Mouse (Mus musculus) skeletal muscle tissue, adult 2 months (tissue): Measurements from ENCODE around the gene Disc1.

Source experiments
- DNase-seq: peaks from one replicate; pipeline ENCODE4 v3.0.0-alpha.2; 2012; ENCODE audit warnings: low read depth, low spot score

Disc1 gene

DNA sequence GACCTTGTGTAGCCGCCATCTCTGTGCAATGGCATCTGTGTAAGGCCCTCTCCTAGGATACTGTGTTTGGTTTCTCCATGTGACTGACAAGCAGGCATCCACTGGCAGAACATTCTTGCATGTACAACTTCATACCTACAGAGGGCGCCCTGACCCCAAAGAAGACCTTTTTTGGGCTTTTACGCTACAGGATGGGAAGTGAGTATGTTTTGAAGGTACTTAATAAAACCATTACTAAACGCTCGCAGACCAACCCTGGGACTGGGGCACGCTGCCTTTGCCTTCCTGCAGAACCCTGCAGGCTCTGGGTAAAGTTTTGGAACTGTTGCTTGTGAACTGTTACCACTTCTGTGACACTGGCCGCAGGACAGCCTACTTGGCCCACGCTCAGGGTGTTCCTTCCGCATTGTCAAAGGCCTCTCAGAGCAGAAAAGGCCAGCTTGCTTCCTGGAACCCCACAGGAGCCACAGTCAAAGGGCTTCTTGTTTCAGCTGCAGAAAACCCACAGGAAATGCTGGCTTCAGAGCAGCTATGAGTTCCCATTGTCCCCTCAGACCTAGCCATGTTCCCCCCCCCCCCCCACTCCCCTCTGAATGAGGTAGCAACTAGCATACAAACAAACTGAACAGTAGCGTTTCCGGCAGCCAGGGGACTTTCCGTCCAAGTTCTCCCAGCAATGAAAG is 13.1 kb downstream of the Disc1 start:
- DNase-seq: peak; percentile 61

DNA sequence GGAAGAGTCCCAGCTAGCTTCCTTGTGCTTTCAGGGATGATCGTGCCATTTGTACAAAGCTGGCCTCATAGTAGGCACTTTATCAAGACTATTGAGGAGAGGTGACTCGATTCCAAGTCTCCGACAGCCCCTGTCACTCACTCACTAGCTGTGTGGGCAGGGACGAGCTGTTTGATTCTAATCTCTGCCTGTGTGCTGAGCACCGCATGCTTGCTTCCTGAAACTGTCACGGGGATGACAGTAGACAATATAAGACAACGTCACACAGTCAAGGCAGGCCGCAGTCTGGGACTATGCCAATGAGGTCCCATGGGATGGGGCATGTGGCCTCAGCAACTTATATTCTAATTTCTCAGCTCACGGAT is 13.6 kb downstream of the Disc1 start:
- no peak for DNase-seq

DNA sequence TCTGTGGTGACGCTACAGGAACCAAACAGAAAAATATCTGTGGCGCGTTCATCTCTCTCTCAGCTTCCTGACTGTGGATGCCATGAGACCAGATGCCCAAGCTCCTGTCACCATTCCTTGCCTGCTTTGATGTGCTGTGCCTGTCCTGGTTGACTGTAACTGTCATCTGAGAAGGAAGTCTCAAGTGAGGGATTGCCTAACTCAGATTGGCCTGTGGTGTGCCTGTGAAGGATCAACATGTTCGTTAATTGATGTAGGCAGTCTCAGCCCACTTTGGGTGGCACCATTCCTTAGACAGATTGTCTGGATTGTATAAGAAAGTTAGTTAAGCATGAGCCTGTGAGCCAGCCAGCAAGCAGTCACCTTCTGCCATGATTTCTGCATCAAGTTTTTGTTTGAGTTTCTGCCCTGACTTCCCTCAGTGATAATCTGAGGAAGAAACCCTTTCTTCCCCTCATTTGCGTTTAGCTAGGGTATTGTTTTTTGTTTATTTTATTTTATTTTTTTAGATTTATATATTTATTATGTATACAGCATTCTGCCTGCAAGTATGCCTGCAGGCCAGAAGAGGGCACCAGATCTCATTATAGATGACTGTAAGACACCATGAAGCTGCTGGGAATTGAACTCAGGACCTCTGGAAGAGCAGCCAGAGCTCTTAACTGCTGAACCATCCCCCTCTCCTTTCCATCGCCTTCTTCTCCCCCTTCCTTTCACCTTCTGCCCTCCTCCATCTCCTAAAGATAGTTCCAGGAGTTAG is 14.3 kb downstream of the Disc1 start:
- DNase-seq: no peak

DNA sequence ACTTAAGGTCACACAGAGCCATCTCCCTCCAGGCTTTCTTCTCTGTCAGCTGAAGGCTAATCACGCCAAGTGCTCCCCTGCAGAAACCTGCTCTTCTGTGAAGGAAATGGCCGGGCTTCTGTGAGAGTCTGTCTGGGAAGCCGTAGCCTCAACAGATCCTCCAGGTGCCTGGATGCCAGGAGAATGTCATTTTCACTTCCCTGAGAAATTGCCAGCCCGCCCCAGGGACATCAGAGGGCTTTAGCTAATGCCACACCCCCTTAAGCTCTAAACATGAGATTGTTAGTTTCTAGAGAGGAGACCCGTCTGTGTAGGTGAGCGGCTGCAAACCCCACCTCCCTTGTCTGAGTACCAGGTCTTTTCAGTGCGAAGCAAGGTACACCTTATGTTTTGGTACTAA is 15.3 kb downstream of the Disc1 start:
- no peak for DNase-seq

DNA sequence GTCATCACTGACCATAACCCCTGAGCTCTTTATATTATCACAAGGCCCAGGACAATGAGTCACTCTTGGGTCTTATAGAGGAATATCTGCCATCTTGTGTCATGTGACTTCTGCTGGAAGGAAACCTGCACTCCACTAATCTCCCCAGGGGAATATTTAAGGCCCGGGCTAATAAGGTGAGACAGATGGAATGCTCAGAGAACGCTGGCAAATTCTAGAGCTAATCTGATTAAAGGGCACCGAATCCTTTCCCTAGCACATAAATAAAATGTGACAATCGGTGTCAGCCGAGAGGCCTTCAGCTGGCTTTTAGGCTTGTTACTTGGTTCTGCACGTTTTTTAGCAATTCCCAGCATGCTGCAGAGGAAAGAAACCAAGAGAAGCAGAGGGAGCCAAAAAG is 15.7 kb downstream of the Disc1 start:
- no peak for DNase-seq

DNA sequence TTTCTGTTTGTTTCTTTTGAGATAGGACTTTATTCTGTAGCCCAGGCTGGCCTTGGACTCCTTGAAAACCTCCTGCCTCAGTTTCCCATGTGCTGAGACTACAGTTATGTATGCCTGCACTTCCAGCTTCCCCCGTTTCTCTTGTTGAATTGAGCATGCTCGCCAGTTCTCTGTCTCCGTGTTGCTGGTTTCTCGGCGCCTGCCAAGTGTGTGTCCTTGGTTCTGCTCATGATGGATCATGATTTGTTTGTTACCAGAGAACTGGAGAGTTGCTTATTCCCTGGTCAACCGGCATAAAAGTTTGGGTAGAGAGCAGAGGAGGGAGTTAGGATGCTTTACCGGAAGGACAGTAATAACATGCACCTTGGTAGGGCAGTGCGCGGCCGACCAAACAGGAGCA is 20.1 kb downstream of the Disc1 start:
- DNase-seq: no peak

DNA sequence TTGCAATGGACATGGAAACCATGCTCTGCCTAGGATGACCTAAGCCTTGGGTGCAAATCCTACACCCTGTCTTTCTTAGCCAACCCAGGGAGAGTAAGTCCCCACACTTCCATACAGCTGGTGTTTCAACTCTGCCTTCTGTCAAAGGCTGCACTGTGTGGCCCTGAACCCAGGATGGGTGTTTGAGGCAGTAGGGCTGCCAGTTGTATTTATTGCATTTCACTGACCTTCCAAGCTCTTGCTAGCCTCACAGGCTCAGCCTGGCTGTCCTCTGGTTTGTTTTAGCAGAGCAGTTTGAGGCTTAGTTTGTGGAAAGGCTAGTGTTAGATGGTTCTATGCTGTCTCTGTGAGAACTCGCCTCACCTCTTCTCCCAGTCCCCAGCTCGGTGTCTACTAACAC is 20.6 kb downstream of the Disc1 start:
- no peak for DNase-seq

DNA sequence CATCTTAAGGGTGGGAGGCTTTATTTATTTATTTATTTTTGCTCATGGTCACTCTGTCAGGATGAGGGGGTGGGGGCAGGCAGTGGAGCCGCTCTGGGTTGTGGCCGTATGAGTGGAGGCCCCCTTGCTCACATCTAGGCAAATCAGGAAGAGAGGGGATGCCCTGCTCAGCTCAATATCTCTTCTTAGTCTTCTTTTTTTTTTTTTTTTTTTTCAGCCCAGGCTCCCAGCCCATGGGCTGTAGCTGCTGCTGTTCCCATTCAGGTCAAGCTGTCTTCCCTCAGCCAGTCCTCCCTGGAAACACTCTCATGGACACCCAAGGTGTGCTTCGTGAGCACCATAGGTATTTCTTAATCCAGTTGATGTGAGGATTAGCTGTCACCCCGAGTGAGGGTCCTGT is 21.4 kb downstream of the Disc1 start:
- no peak for DNase-seq

DNA sequence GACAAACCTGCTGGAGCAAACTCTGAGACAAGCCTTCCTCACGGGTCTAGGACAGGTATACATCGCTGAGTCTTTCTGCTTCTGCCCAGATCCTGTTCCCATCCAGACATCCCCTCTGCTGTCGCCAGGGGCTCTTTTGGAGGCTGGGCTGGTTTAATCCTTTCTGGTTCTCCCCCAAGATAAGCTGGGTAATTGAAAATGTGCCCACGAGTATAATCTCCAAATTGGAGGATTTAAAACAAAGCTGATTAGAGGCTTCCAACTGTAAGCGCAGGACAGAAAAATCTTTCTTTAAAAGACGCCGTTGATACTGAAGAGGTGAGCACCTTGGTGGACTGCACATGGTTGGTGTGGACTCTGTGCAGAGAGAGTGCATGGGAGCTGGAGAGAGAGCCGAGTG is 23.3 kb downstream of the Disc1 start:
- no peak for DNase-seq

DNA sequence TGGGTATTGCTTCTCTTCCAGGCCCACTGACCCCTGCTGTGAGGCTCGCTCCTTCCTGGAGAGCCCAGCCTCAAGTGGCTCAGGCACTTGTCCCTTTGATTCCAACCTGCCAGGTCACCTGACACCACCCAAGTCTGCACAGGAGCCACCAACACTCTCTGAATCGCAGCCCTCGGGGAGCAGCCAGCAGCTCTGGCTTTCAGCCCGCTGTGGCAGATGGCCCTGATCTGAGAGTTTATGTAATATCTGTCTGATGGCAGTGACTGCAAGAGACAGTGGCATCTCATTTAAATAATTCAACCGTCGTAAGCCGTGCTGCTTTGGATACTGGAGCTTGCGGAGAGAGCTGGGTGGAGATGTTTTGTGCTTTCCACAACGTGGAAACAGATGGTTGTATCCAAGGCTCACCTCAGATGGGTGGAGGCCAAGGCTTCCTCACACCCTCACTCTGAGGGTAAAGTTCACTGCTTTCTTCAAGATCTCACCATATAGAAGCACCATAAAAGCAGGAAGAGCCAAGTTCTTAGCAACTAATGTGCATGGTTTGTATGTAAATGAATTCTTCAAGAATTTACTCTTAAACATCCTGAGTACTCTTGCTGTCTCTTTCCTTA is 24.9 kb downstream of the Disc1 start:
- DNase-seq: peak; percentile 88

DNA sequence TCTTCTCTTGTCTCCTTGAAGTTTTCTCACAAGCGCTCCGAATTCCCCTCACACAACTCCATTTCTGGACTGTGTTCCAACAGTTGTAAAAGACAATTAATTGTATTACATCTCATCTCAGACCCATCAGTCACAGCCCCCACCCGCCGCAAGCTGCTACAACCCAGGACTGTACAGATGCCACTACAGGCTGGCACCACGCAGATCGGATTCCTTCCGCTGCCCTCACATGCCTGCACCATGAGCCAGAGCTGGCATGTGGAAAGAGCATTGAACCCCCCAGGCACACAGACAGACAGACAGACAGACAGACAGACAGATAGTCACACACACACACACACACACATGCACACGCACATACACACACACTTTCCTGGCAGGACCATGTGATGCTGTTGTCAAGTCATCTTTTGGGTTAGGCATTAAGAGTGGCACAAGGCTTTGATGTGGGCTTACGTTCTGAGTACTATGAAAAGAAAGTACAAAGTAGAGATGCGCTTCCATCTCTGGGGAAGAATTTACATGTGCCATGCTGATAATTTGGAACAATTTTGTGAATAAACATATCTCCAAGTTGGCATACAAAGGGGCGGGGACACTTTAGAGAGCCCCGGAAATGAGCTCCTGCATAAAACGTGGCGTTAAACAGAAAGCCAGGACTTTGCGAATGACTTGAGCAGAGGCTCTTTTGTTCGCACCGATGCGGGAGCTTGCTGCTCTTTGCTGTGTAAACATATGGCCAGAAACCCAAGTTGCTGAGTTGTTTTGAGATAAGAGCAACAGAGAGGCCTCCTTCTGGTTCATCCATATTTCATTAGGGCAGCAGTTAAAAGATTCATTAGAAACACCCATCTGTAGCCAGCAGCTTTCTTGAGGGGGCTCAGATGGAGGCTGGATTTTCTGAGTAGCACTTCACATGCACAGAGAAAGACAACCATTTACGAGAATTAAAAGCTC is 26.7 kb downstream of the Disc1 start:
- DNase-seq: no peak

DNA sequence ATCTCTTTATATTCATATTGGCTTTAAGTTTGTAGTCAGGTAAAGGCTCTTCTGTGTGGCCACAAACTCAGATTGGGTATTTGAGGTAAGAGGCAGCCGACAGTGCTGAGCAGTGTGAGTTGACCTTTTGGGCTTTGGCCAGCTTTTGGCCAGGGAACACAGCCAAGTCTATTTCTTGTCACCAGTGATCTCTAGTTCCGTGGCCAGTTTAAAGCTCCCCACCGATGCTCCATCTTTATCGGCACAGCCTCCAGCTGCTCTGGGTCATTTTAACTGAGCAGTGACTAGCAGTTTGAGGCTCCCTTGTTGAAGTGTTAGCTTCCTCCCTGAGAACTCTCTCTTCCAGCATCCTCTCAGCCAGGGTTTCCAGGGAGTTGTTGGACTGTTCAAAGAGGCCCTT is 29.8 kb downstream of the Disc1 start:
- DNase-seq: peak; percentile 61

DNA sequence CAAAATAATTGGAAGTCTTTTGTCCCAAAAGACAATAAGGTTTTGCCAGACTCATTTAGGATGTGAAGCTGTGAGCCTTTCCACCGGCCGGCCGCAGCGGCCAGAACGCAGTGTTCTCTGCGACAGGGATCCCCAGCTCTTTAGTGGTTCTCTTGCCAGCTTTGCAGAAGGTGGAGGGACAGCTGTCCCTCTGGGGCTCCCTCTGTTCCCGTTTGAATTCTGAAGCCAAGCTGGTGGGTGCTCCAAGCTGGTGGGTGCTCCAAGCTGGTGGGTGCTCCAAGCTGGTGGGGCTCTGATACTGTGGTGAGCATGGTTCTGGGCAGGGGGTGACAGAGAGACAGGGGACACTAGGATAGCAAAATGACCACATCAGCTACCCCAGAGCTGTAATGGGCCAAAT is 30.5 kb downstream of the Disc1 start:
- no peak for DNase-seq

DNA sequence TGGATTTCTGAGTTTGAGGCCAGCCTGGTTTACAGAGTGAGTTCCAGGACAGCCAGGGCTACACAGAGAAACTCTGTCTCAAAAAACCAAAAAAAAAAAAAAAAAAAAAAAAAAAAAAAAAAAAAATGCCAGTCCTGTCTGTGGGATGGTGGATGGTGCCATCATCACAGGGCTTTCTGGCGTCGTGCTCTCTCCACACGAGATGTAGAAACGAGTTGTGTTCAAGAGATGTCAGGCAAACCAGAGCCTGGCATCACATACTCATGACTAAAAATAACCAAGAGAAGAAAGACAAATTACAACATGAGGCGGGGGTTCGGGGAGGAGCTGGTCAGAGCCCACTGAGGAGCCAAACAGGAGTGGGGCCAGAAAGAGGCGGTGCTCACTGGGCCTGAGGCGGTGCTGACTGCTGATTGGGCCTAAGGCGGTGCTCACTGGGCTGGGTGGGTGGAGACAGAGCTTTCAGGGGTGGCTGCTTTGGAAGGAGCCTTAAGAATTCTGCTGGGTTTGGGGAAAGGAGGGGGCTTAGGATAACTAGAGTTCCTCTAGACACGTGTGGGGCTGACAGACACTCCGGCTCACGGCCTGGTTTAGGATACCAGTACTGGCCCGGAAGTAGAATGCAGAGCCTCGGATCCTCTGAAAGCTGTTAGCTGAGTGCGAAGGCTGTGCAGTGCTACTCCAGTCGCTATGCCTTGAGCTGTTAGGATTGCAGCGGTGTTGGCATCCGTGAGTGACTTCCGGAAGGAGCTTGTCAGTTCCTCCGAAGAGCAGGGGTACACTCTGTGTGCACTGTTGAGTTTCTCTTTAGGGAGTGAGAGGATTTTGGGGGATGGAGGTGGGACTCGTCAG is 37.1 kb downstream of the Disc1 start:
- DNase-seq: no peak

DNA sequence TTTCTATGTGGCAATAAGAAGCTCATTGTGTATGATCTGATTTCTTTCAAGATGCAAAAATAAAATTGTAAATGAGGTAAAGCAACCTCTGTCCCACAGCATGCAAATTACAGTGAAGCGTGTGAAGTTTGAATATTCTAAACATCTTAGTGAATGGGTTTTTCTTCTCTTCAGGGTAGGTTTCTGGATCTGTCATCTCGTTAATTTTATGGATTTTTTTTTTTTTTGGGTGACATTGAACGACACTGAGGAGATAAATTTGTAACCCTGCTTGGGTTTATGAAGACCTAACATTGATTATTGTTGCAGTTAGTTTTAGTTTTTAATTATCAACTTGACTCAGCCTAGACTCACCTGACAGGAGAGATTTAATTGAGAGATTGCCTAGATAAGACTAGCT is 43.1 kb downstream of the Disc1 start:
- DNase-seq: no peak

DNA sequence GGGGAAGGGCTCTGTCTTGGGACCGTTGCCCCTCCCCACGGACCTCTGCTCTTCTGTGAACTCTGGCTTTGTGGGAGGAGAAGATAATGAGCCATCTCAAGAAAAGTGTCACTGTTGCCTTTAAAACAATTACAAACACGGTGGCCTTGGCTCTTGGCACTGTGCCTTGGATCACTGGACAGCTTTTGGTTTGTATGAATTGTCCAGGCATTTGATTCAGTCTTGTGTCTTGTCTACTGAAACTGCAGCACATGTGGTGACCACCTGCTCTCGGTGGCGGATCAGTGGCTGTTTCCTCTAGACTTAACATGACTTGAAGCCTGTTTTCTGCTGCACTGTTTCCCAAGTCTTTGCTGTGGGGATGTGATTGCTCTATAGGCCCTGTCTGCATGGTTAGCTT is 44.1 kb downstream of the Disc1 start:
- DNase-seq: no peak

DNA sequence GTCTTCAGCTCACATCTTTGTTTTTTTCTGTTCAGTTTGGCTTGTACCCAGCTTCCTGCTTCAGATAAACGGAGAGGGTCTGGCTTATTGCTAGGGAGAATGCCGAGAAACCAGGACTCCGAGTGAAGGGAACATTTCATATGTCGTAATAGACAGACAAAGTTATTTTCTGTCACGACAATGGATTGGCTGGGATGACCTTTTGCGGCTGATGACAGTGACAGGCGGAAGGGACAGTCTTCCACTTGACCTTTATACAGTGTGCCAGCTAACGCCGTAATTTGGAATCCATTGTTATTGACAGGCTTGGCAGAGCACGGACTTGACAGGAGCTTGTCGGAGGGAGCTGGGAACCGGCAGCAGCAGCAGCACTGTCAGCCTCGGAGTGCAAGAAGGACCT is 48.3 kb downstream of the Disc1 start:
- DNase-seq: no peak

DNA sequence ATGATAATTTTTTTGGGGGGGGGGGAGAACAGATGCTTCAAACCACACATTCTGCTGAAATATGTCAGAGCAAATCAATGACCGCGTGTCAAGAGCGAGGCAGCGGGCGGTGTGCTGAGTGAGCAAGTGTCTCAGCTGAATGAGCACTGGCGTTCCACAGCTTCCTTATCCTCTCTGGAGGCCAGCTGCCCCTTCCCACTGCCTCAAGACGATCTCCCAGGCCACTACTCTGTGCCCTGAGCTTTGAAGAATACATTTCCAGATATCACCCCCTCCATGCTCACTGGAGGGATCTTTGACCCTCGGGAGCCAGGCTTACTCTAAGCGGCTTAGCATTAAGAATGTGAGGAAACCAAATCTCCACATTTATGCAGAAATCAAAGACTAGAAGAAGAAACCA is 59.2 kb downstream of the Disc1 start:
- DNase-seq: no peak

DNA sequence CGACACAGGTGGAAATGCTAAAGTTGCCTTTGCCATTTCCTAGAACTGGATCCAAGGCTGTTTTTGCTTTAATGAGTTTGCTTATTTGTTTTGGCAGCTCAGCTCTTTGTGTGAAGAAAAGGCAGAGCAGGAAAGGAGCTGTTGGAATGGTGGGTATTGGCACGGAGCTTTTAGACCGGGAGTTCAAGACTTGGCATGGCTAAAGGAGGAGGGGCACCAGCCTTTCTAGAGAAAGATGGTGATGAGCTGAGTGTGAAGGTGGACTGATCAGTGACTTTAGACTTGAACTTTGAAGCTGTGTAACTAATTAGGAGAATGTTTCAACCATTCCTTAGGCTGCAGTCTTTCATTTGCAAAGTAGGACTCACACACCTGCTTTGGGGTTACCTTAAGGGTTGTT is 59.8 kb downstream of the Disc1 start:
- no peak for DNase-seq

DNA sequence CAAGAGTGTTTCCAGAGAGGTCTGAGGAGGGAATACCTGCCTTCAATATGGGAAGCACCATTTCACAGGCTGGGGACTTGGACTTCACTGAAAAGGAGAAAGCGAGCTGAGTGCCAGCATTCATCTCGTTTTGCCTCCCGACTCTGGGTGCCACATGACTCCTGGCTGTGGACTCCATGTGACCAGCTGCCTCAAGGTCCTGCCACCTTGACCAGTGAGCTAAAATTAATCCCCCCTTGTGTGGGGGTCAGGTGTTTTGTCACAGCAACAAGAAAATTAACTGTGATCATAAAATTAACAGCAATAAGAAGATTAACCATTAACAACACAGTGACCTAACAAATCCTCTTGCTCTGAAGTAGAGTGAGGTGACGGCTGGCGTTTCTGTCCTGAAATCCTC is 61.3 kb downstream of the Disc1 start:
- DNase-seq: no peak

DNA sequence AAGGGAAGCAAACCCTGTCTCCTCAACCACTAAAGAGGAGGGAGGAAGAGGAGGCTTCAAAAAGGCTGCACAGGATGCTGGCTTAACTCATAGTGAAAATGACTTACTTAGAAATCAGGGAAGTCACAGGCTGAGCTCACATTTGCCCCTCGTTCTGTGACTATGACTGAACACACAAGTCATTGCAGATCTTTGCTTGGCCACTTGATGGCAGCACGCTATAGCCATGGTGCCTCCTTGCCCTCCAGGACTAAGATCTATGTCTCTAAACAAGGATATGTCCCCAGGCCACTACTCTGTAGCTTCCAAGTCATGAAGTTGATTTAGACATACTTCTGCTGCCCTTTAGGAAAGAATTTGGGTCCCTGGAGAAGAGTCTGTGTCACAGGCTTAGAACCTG is 62.6 kb downstream of the Disc1 start:
- peak; percentile 13 for DNase-seq
